Mouse (Mus musculus) left cerebral cortex, postnatal 4 days (tissue): ENCODE results near the gene Zfp36l2. TPM values are rescaled to one million over a fixed set of nuclear protein-coding genes. Genes with fewer than 3 reads are reported as not detected.

Experiments used
- DNase-seq: peaks from one replicate; pipeline ENCODE4 v3.0.0-alpha.2; 2022
- intact Hi-C: fragments of 180-260 bp; cut with DNase I; formaldehyde crosslinking; loops from one replicate; pipeline ENCODE4 v1.15.1; 2025
- total RNA-seq, 2 experiments: library from RNA; stranded (reverse); gene quantifications; 2 replicates each; pipeline ENCODE4 v1.2.3; 2021

Gene Zfp36l2
- total RNA-seq, 2 experiments from 2014 or later: 23.3 to 24.3 TPM

DNA sequence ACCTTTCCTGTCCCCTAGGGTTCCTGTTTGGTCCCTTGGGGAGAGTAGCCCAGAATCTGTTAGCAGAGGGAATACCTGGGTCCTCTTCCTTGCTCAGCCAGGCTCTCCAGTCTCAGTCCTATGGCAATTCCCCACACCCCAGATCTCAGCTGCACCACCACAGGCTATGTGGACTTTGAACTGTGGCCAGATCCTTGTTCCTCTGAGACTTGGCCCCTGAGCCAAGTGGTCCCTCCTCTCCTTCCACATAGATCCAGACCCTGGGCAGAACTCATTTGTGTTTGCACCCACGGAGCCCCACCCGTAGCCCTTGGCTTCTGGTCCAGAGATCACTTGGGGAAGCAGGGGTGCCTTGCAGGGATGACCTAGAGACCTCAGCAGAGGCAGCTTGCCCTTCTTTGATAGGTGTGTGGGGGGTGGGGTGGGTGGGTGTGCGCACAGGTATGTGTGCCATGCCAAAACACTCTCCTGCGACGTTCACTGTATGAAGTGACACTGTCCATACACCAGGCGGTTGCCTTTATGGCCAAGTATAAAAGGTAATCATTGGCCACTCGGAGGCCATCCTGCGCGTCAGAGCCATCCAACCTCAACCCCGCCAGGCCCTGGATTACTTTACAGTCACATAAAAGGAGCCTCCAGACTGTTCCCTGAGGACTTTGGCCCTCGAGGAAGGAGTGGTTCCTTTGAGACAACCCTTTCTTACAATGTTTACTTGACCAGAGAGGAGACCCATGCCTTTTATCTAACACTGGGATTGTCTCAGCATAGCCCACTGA lies 50.2 kb downstream of the Zfp36l2 start:
- DNase-seq: no peak
- intact Hi-C loops: no loop called here

- DNase-seq: no peak
- intact Hi-C loops: no loop called here
Measured at GRCm38 (mm10) chr17:84136669-84137392, 50.9 kb downstream of the Zfp36l2 start.

DNA sequence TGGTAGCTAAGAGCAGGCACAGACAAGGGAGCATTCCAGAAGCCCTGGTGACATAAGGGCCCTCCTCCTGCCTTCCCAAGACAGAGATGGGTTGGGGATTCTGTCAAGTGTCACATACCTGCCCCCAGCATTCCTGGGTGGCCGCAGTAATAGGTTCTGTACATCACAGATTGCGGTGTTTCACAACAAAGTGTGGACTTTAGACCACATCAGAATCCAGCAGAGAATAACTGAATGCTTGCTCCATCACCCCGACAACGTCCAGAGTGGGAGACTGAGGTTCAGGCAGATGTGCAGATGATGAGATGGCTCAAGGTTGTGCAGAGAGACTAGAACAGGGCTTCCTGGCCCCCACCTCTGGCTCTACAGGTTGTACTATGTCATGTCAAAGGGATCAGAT lies 51.5 kb downstream of the Zfp36l2 start:
- no peak for DNase-seq
- intact Hi-C loops: no loop called here

DNA sequence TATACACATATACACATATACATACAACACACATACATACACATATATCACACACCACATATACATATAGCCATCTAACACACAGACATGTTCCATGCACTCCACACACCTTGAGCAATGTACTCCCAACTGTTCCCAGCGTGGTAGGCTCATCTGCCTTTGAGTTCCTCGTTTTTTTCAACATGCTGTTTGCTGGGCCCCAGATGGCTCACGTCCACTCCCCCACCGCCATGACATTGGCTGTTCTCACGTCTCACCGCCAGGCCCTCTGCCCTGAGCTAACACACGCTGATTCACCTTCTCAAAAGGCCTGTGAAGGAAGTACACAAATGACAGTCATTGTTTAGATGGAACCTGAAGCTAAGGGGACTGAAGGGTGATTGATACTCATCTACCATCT lies 52.5 kb downstream of the Zfp36l2 start:
- no peak for DNase-seq
- intact Hi-C loops: no loop called here
